Mouse (Mus musculus) stomach, embryonic 15.5 days (tissue): ENCODE measurements around the gene Rbm19. TPM values are rescaled to one million over a fixed set of nuclear protein-coding genes. Genes with fewer than 3 reads are reported as not detected.

Experiments
- ATAC-seq: fragments of 200-750 bp; cut with Nextera tagmentation; 2 replicates; pipeline ENCODE4 v1.8.0; 2017; ENCODE audit warnings: low read depth, moderate number of reproducible peaks, moderate TSS enrichment; ENCODE audit not compliant: insufficient read depth, low FRiP score
- H3K27ac ChIP-seq: fragments of 300-500 bp; sonication (generic); 2 replicates; pipeline ENCODE4 v1.5.1; 2015; ENCODE audit warnings: mild to moderate bottlenecking, inconsistent platforms
- H3K27me3 ChIP-seq: fragments of 300-500 bp; sonication (generic); replicated peaks from 2 replicates; pipeline ENCODE4 v1.6.1; 2015; ENCODE audit warnings: inconsistent platforms
- H3K36me3 ChIP-seq: fragments of 300-500 bp; sonication (generic); 2 replicates; pipeline ENCODE4 v1.6.1; 2015; ENCODE audit warnings: inconsistent platforms
- H3K4me1 ChIP-seq: fragments of 300-500 bp; sonication (generic); 2 replicates; pipeline ENCODE4 v1.6.1; 2015; ENCODE audit warnings: inconsistent platforms
- H3K4me2 ChIP-seq: fragments of 300-500 bp; sonication (generic); 2 replicates; pipeline ENCODE4 v1.6.1; 2015; ENCODE audit warnings: mild to moderate bottlenecking, inconsistent platforms
- H3K4me3 ChIP-seq: fragments of 300-500 bp; sonication (generic); replicated peaks from 2 replicates; pipeline ENCODE4 v1.5.1; 2015; ENCODE audit warnings: inconsistent platforms
- H3K9ac ChIP-seq: fragments of 300-500 bp; sonication (generic); 2 replicates; pipeline ENCODE4 v1.6.1; 2015; ENCODE audit warnings: inconsistent platforms
- H3K9me3 ChIP-seq: fragments of 300-500 bp; sonication (generic); 2 replicates; pipeline ENCODE4 v1.6.1; 2016; ENCODE audit warnings: inconsistent platforms
- WGBS: fragments of 180-500 bp; shearing (Covaris S2); methylation state at CpG from one replicate; pipeline ENCODE4 v1.1.7; 2015; 5-methylcytosine and 5-hydroxymethylcytosine counted together
- polyA plus RNA-seq: library from polyadenylated mRNA; unstranded; fragments of >200 nt; fragmentation: Nextera tagmentation; extraction: Ambion mirVana; gene quantifications from 2 replicates; pipeline ENCODE4 v1.2.1, GENCODE M21; 2015

Rbm19 gene
- polyA plus RNA-seq, 1 experiment from 2014 or later = 23.0 TPM

- no peak overlapping the region for H3K9ac ChIP-seq
- WGBS = 85% methylated on average over 14 of the region's 14 CpGs
- H3K9me3 ChIP-seq = no peaks in the 10 kb centered on the region
- no peaks in the 10 kb centered on the region for H3K27me3 ChIP-seq
- H3K4me2 ChIP-seq = no peak overlapping the region
- no peak for ATAC-seq
- no peak overlapping the region for H3K27ac ChIP-seq
- no peak overlapping the region for H3K4me3 ChIP-seq
- no peaks in the 10 kb centered on the region for H3K36me3 ChIP-seq
- H3K4me1 ChIP-seq = 0 out of 2 replicates have a peak, but pooled peaks cover 7% of the 10 kb centered on the region
These were observed 73.8 kb downstream of the Rbm19 start for GRCm38 (mm10) chr5:120190001-120190582.

DNA sequence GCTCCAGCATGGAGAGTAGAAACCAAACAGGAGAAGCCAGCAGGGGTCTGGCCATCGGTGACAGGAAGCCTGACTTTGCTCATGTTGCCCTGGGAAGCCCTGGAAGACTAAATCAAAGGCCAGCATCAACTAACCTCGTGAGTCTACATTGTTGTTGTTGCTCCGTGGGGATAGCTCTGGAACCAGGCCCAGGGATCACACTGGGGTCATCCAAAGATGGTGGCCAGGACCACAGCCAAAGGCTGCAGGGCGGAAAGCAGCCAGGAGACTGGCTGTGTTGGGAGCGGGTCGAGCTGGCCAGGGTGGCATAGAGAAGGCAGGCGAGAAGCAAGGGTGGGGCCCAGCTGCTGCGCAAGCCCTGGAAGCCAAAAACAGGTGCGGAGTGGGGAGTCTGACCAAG, 75.4 kb downstream of the Rbm19 start:
- Histone ChIP-seq H3K27ac (no peak overlapping the region), H3K4me3 (no peak overlapping the region), H3K4me1 (0 out of 2 replicates have a peak, but pooled peaks cover 7% of the 10 kb centered on the region), H3K36me3 (no peaks in the 10 kb centered on the region), H3K4me2 (no peak overlapping the region), H3K9me3 (no peaks in the 10 kb centered on the region), H3K27me3 (no peaks in the 10 kb centered on the region), H3K9ac (no peak overlapping the region)
- WGBS = 87% methylated on average over 9 of the region's 9 CpGs
- no peak for ATAC-seq

- no peak overlapping the region for H3K9ac ChIP-seq
- ATAC-seq = no peak
- no peak overlapping the region for H3K27ac ChIP-seq
- H3K4me3 ChIP-seq = no peak overlapping the region
- H3K4me1 ChIP-seq = 0 out of 2 replicates have a peak, but pooled peaks cover 7% of the 10 kb centered on the region
- H3K27me3 ChIP-seq = no peaks in the 10 kb centered on the region
- no peaks in the 10 kb centered on the region for H3K36me3 ChIP-seq
- no peak overlapping the region for H3K4me2 ChIP-seq
- no peaks in the 10 kb centered on the region for H3K9me3 ChIP-seq
- WGBS = 50% methylated on average over 16 of the region's 16 CpGs
These were observed 78.2 kb downstream of the Rbm19 start for GRCm38 (mm10) chr5:120194309-120194941.

DNA sequence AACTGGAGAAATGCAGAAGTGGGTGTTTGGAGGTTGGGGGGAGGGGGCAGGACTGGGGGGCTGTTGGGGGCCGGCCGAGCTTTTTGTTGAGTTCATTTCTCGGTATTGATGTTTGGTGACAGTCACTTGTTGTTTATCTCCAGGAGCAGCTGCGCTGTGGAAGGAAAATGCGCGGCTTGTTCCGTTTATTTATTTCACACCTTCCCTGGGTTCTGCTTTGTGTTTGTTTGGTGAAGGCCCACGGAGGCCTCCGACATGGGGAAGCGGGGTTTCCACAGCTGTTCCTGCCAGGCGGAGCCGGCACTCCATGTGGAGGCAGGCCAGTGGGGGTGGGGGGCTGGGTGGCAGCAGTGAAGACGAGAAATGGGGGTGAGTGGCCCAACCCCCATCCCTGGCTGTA, 78.7 kb downstream of the Rbm19 start:
- no peak for ATAC-seq
- WGBS = 33% methylated on average over 13 of the region's 13 CpGs
- Histone ChIP-seq H3K4me1 (0 out of 2 replicates have a peak, but pooled peaks cover 7% of the 10 kb centered on the region), H3K27ac (no peak overlapping the region), H3K36me3 (no peaks in the 10 kb centered on the region), H3K9me3 (no peaks in the 10 kb centered on the region), H3K9ac (no peak overlapping the region), H3K4me3 (no peak overlapping the region), H3K27me3 (no peaks in the 10 kb centered on the region), H3K4me2 (no peak overlapping the region)

DNA sequence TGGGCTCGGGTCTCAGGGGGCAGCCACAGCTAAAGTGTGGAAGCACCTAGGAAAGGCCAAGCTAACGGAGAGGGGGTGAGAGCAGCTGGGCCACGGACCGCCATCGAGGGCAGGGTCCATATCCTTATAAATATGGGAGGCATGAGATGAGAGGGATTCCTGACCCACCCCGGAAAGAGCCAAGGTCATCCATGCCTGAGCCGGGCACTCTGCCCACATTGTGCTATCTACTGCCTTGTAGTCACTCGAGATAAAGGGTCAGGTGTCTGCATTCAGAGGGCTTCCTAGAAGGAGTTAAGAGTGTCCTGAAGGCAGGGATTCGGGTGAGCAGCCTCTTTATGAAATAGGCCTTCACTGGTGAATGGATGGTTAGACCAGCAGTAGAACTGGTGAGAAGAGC, 80.6 kb downstream of the Rbm19 start:
- Histone ChIP-seq H3K9me3 (no peaks in the 10 kb centered on the region), H3K4me3 (no peak overlapping the region), H3K27ac (no peak overlapping the region), H3K4me1 (0 out of 2 replicates have a peak, but pooled peaks cover 7% of the 10 kb centered on the region), H3K9ac (no peak overlapping the region), H3K27me3 (no peaks in the 10 kb centered on the region), H3K36me3 (no peaks in the 10 kb centered on the region), H3K4me2 (no peak overlapping the region)
- no peak for ATAC-seq
- WGBS = 78% methylated on average over 9 of the region's 9 CpGs

DNA sequence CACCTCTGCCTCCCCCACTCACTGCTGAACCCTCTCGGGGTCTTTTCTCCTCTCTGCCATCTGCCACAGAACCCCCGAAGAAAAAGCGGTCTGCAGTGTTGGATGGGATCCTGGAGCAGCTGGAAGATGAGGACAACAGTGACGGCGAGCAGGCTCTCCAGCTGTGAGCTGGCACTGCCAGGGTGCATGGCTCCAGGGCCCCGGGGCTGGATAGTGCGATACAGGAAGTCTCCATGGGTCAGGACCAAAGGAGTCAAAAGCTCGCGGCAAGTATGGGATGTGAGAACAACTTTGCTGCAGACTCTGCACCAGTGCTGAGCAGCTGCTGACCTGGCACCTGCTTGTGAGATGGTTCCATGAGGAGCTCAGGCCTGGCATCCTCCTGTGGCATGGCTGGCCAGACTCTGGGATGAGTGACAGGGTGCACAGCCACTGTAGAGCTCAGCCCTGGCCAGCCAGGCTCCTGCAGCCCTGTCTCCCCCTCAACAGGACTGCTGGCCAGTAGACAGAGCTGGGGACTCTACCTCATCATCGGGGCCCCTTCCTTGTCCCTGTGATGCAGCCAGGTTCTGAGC, 81.6 kb downstream of the Rbm19 start:
- Histone ChIP-seq H3K9ac (no peak overlapping the region), H3K36me3 (no peaks in the 10 kb centered on the region), H3K4me1 (0 out of 2 replicates have a peak, but pooled peaks cover 7% of the 10 kb centered on the region), H3K9me3 (no peaks in the 10 kb centered on the region), H3K27me3 (no peaks in the 10 kb centered on the region), H3K4me2 (no peak overlapping the region), H3K27ac (no peak overlapping the region), H3K4me3 (no peak overlapping the region)
- 90% methylated on average over 10 of the region's 10 CpGs for WGBS
- no peak for ATAC-seq

- Histone ChIP-seq H3K27me3 (no peaks in the 10 kb centered on the region), H3K9ac (no peak overlapping the region), H3K4me3 (no peak overlapping the region), H3K4me2 (no peak overlapping the region), H3K27ac (no peak overlapping the region), H3K36me3 (no peaks in the 10 kb centered on the region), H3K9me3 (no peaks in the 10 kb centered on the region), H3K4me1 (0 out of 2 replicates have a peak, but pooled peaks cover 3% of the 10 kb centered on the region)
- 88% methylated on average over 7 of the region's 7 CpGs for WGBS
- no peak for ATAC-seq
These were observed 83.6 kb downstream of the Rbm19 start for GRCm38 (mm10) chr5:120199865-120200264.

DNA sequence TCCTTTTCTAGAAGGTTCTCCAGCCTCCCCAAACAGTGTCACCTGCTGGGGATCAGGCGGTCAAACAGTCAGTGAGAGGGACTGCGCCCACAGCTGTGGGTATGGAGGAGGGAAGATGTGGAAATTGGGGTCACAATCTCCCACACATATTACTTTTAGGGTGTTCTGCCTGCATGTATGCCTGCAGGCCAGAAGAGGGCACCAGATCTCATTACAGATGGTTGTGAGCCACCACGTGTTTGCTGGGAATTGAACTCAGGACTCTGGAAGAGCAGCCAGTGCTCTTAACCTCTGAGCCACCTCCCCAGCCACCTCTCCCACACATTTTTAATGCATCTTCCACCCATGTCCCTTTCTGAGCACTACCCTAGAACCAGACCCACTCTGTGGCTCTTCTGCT, 88.1 kb downstream of the Rbm19 start:
- no peak for ATAC-seq
- WGBS = 68% methylated on average over 3 of the region's 3 CpGs

DNA sequence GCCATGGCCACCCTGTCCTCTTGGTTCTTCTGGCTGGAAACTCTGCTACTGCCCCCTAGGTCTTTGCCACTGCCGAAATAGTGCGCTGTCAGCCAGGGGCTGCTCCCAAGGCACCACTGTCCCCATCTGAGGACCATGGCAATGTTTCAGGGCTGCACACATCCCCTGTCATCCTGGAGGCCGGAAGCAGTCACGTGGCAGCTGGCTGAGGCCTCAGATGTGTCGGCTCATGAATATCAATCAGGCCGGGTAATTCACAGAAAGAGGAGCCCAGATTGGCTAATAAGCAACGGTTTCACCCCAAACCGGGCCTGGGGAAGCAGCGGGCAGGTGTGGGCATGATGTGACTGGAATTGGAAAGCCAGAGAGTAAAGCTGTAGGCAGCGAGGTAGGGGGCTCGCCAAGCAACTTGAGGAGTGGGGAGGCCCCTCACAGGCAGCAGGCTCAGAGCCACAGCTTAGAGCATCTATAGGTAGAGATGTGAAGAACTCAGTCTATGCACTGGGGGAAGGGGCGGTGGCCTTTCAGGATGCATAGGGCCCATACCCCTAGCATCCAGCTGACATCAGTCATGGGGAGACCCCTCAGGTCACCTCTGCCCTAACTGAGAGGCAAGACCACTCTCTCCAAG, 90.2 kb downstream of the Rbm19 start:
- no peak for ATAC-seq
- WGBS = 63% methylated on average over 12 of the region's 12 CpGs

More for the DNA sequence above, 88.1 kb downstream of the Rbm19 start:
- Histone ChIP-seq H3K4me3 (no peak overlapping the region), H3K36me3 (no peaks in the 10 kb centered on the region), H3K9me3 (no peaks in the 10 kb centered on the region), H3K4me1 (no peaks in the 10 kb centered on the region), H3K4me2 (no peak overlapping the region), H3K27ac (no peak overlapping the region), H3K27me3 (no peaks in the 10 kb centered on the region), H3K9ac (no peak overlapping the region)

DNA sequence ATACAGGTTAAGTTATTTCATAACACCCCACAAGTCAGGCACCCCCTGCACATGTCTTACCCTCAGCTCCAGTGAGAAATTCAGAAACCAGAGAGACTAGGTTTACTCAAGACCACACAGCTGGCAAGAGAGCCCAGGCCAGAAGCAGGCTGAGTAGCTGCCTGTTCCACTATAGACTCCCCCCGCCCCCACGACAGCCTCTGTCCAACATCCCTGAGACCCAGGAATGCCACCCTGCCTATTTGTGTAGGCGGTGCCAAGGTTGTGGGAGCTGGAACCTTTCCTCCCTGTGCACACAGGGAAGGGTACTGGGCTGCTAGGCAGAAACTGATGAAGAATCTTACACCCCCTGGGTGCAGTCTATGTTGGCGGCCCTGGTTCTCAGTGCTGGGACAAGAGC, 91.2 kb downstream of the Rbm19 start:
- no peaks in the 10 kb centered on the region for H3K36me3 ChIP-seq
- peaks cover 8% of the 10 kb centered on the region; the same call in 1 of the 2 replicates for H3K27me3 ChIP-seq

More for the DNA sequence above, 90.2 kb downstream of the Rbm19 start:
- H3K27me3 ChIP-seq = peaks cover 7% of the 10 kb centered on the region; the same call in 1 of the 2 replicates
- no peak overlapping the region for H3K9ac ChIP-seq
- H3K36me3 ChIP-seq = no peaks in the 10 kb centered on the region
- H3K27ac ChIP-seq = no peak overlapping the region
- no peak overlapping the region for H3K4me3 ChIP-seq
- no peak overlapping the region for H3K4me2 ChIP-seq
- H3K4me1 ChIP-seq = peaks cover 5% of the 10 kb centered on the region; the same call in 1 of the 2 replicates
- H3K9me3 ChIP-seq = no peaks in the 10 kb centered on the region

DNA sequence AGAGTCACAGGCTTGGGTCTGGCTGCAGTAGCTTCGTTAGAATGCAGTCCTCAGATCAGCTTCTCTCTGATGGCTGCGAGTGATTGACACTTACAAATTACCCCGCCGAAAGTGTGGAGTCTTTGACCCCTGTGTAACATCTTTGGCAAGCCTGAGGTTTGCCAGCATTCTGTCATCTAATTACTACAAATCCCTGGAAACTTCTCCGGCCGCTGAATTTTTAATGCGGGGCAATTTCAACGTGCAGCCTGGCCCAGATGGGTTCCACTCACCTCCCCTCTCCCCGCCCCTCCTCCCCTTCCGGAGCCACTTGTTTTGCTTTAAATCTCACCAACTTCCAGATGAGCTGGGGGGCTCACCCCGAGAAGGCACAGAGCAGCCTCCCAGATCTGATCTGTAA, 94.4 kb downstream of the Rbm19 start:
- H3K4me2 ChIP-seq = no peak overlapping the region
- H3K9ac ChIP-seq = no peak overlapping the region
- 15% methylated on average over 11 of the region's 11 CpGs for WGBS
- no peaks in the 10 kb centered on the region for H3K36me3 ChIP-seq
- no peaks in the 10 kb centered on the region for H3K9me3 ChIP-seq
- H3K4me1 ChIP-seq = peaks cover 5% of the 10 kb centered on the region; the same call in 1 of the 2 replicates
- H3K4me3 ChIP-seq = no peak overlapping the region
- no peak for ATAC-seq
- H3K27ac ChIP-seq = no peak overlapping the region
- peaks cover 8% of the 10 kb centered on the region; the same call in 1 of the 2 replicates for H3K27me3 ChIP-seq

More for the DNA sequence above, 91.2 kb downstream of the Rbm19 start:
- H3K4me1 ChIP-seq = peaks cover 5% of the 10 kb centered on the region; the same call in 1 of the 2 replicates
- no peak for ATAC-seq
- no peak overlapping the region for H3K27ac ChIP-seq
- WGBS = 55% methylated on average over 4 of the region's 4 CpGs
- no peak overlapping the region for H3K4me2 ChIP-seq
- no peak overlapping the region for H3K4me3 ChIP-seq
- no peaks in the 10 kb centered on the region for H3K9me3 ChIP-seq
- no peak overlapping the region for H3K9ac ChIP-seq

DNA sequence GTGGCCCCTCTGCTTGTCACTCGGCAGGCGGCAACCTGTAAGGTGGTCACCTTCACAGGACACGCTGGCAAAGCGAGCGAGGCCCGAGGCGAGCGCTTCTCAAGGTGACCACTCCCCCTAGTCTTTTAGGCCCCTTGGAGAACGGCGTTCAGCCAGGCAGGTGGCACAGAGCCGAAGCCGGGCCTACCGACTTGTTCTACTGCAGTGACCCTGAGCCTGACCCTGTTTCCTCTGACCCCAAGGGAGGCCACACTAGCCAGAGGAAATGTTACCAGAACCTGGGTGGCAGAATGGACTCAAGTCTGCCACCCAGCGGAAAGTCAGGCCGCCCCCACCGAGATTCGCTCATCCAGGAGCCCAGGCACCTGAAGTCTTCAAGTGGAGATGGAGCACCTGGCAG, 94.9 kb downstream of the Rbm19 start:
- Histone ChIP-seq H3K4me1 (peaks cover 5% of the 10 kb centered on the region; the same call in 1 of the 2 replicates), H3K36me3 (no peaks in the 10 kb centered on the region), H3K27me3 (peaks cover 8% of the 10 kb centered on the region; the same call in 1 of the 2 replicates), H3K9me3 (no peaks in the 10 kb centered on the region), H3K4me2 (peak overlapping the region; percentile 14), H3K27ac (no peak overlapping the region), H3K9ac (no peak overlapping the region), H3K4me3 (no peak overlapping the region)
- 8% methylated on average over 17 of the region's 17 CpGs for WGBS
- ATAC-seq = no peak
